Mouse (Mus musculus) brown adipose tissue, adult 24 weeks (tissue): ENCODE results near the gene Stam2. TPM values are rescaled to one million over a fixed set of nuclear protein-coding genes. Genes with fewer than 3 reads are reported as not detected.

Source experiments
- H3K27ac ChIP-seq: fragments of 200-500 bp; replicated peaks from 2 replicates; pipeline ENCODE4 v1.5.1; 2012; ENCODE audit warnings: low read depth, mild to moderate bottlenecking, low read length
- H3K4me1 ChIP-seq: fragments of 200-500 bp; 2 replicates; pipeline ENCODE4 v1.6.1; 2012; ENCODE audit warnings: low read length, mixed read lengths; ENCODE audit not compliant: control insufficient read depth, insufficient read depth, insufficient read length
- H3K4me3 ChIP-seq: fragments of 200-500 bp; 2 replicates; pipeline ENCODE4 v1.5.1; 2012; ENCODE audit warnings: low read depth, mild to moderate bottlenecking, low read length, moderate library complexity; ENCODE audit not compliant: insufficient read depth
- polyA plus RNA-seq: library from polyadenylated mRNA; stranded (reverse); fragments of >200 nt; gene quantifications from 2 replicates; pipeline ENCODE4 v1.2.4, GENCODE M21; 2012; ENCODE audit not compliant: missing spikeins, insufficient read depth, insufficient read length

Gene Stam2
- polyA plus RNA-seq, 1 experiment, result 13.4 TPM

GRCm38 (mm10) chr2:52647255-52647998, 94.7 kb downstream of the Stam2 start:
- H3K4me3 ChIP-seq, result no peak overlapping the region
- H3K4me1 ChIP-seq, result no peaks in the 10 kb centered on the region
- H3K27ac ChIP-seq, result no peak overlapping the region

- Histone ChIP-seq H3K4me3 (no peak overlapping the region), H3K27ac (no peak overlapping the region), H3K4me1 (no peaks in the 10 kb centered on the region)
Observed at GRCm38 (mm10) chr2:52643657-52644056, 98.4 kb downstream of the Stam2 start.

Other genes starting within 250 kb of the Stam2 start
- not detected in 2 replicates for gene Cacnb4, start 65.5 kb downstream of the Stam2 start, polyA plus RNA-seq
- 3.3 and 3.9 TPM in 2 replicates for gene Fmnl2, start 115.6 kb upstream of the Stam2 start, polyA plus RNA-seq